Mouse (Mus musculus) erythroblast, embryonic 14.5 days (primary cell): ENCODE data around the gene Bdkrb1.

Source experiments
- GATA1 ChIP-seq: IDR thresholded peaks from 2 replicates; pipeline ENCODE4 v1.6.1; 2012; ENCODE audit warnings: low read length, inconsistent platforms, mixed read lengths
- TAL1 ChIP-seq: IDR thresholded peaks from 3 replicates; pipeline ENCODE4 v1.6.1; 2012; ENCODE audit warnings: low read length, inconsistent platforms, mixed read lengths

DNA sequence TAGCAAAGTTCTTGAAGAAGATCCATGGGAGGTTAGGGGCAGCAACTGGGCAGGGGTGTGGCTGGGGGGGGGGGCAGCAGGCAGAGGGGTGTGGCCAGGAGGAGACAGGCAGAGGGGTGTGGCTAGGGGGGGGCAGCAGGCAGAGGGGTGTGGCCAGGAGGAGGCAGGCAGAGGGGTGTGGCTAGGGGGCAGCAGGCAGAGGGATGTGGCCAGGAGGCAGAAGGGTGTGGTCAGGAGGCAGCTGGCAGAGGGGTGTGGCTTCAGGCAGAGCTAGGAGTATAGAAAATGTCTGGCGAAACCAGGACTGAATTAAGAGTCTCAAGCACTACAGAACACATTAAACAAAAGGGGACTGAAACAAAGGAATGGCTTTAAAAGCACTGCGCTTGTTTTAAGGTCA is 19.4 kb upstream of the Bdkrb1 start:
- TF ChIP-seq GATA1 (no peak), TAL1 (no peak)
